Mouse (Mus musculus) liver, embryonic 16.5 days (tissue): Measurements from ENCODE around the gene Pex5. TPM values are rescaled to one million over a fixed set of nuclear protein-coding genes. Genes with fewer than 3 reads are reported as not detected.
"Not testable (repeated sequence)": the region's sequence is repeated elsewhere in the genome, so short reads cannot be mapped to it uniquely, and the experiment has no call there.

Experiments
- ATAC-seq: fragments of 200-750 bp; cut with Nextera tagmentation; 2 replicates; pipeline ENCODE4 v1.8.0; 2017; ENCODE audit warnings: low read depth, mild to moderate bottlenecking, moderate number of reproducible peaks, moderate library complexity
- H3K27ac ChIP-seq: fragments of 300-500 bp; sonication (generic); 2 replicates; pipeline ENCODE4 v1.5.1; 2014; ENCODE audit warnings: mild to moderate bottlenecking, low read length
- H3K27me3 ChIP-seq: fragments of 300-500 bp; sonication (generic); 2 replicates; pipeline ENCODE4 v1.6.1; 2014; ENCODE audit warnings: low read depth, low read length, mixed read lengths; ENCODE audit not compliant: control insufficient read depth, insufficient read depth
- H3K36me3 ChIP-seq: fragments of 300-500 bp; sonication (generic); 2 replicates; pipeline ENCODE4 v1.6.1; 2014; ENCODE audit warnings: mild to moderate bottlenecking; ENCODE audit not compliant: control insufficient read depth, insufficient read depth
- H3K4me1 ChIP-seq: fragments of 300-500 bp; sonication (generic); 2 replicates; pipeline ENCODE4 v1.6.1; 2014; ENCODE audit warnings: low read depth, low read length, mixed read lengths; ENCODE audit not compliant: control insufficient read depth
- H3K4me2 ChIP-seq: fragments of 300-500 bp; sonication (generic); 2 replicates; pipeline ENCODE4 v1.6.1; 2014; ENCODE audit warnings: low read depth, low read length, mixed read lengths
- H3K4me3 ChIP-seq: fragments of 300-500 bp; sonication (generic); 2 replicates; pipeline ENCODE4 v1.5.1; 2014; ENCODE audit warnings: low read depth, mild to moderate bottlenecking, low read length
- H3K9ac ChIP-seq: fragments of 300-500 bp; sonication (generic); 2 replicates; pipeline ENCODE4 v1.6.1; 2014; ENCODE audit warnings: low read depth, low read length
- H3K9me3 ChIP-seq: fragments of 300-500 bp; sonication (generic); replicated peaks from 2 replicates; pipeline ENCODE4 v1.6.1; 2016; ENCODE audit warnings: low read length; ENCODE audit not compliant: control insufficient read depth
- WGBS: fragments of 180-500 bp; shearing (Covaris S2); extraction: QIAGEN DNeasy Blood & Tissue Kit; methylation state at CpG from one replicate; pipeline ENCODE4 v1.1.7; 2014; ENCODE audit not compliant: insufficient replicate concordance; 5-methylcytosine and 5-hydroxymethylcytosine counted together
- polyA plus RNA-seq: library from polyadenylated mRNA; unstranded; fragments of >200 nt; fragmentation: Nextera tagmentation; extraction: Ambion mirVana; gene quantifications from 2 replicates; pipeline ENCODE4 v1.2.1, GENCODE M21; 2015

The Pex5 gene
- polyA plus RNA-seq, 1 experiment from 2014 or later = 28.2 TPM

- H3K4me2 ChIP-seq = no peak overlapping the region
- no peak overlapping the region for H3K27ac ChIP-seq
- 73% methylated on average over 8 of the region's 8 CpGs for WGBS
- no peak for ATAC-seq
- no peak overlapping the region for H3K4me3 ChIP-seq
- no peaks in the 10 kb centered on the region for H3K4me1 ChIP-seq
- no peaks in the 10 kb centered on the region for H3K36me3 ChIP-seq
- no peaks in the 10 kb centered on the region for H3K9me3 ChIP-seq
- no peak overlapping the region for H3K9ac ChIP-seq
- H3K27me3 ChIP-seq = no peaks in the 10 kb centered on the region
Observed at GRCm38 (mm10) chr6:124430784-124431495, 16.1 kb upstream of the Pex5 start.

DNA sequence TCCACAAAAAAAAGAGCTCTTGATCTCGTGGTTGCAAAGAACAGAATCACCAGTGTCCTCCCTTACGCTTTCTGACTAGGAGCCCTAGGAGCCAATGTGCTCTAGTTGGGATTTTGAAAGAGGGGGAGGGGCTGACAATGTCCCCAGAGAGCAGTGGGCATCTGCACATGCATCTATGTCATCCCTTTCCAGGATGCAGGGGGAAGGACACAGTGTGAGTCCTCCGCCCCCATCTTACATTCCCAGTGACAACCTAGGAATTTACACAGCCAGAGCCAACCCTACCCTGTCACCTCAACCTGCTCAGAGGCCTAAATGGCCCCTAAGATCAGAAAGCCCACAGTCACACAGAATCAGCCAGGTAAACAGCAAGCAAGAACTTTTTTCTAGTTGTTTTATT, 15.5 kb upstream of the Pex5 start:
- H3K4me1 ChIP-seq = peaks cover 5% of the 10 kb centered on the region
- no peak overlapping the region for H3K4me3 ChIP-seq
- ATAC-seq = no peak
- 68% methylated on average over 3 of the region's 3 CpGs for WGBS
- no peak overlapping the region for H3K27ac ChIP-seq
- no peaks in the 10 kb centered on the region for H3K9me3 ChIP-seq
- no peak overlapping the region for H3K9ac ChIP-seq
- H3K27me3 ChIP-seq = no peaks in the 10 kb centered on the region
- H3K36me3 ChIP-seq = no peaks in the 10 kb centered on the region
- no peak overlapping the region for H3K4me2 ChIP-seq

- H3K27me3 ChIP-seq = no peaks in the 10 kb centered on the region
- H3K9ac ChIP-seq = no peak overlapping the region
- ATAC-seq = no peak
- no peak overlapping the region for H3K4me3 ChIP-seq
- WGBS = 55% methylated on average over 6 of the region's 6 CpGs
- H3K36me3 ChIP-seq = no peaks in the 10 kb centered on the region
- no peak overlapping the region for H3K27ac ChIP-seq
- no peaks in the 10 kb centered on the region for H3K9me3 ChIP-seq
- no peak overlapping the region for H3K4me2 ChIP-seq
- H3K4me1 ChIP-seq = peaks cover 19% of the 10 kb centered on the region
Observed at GRCm38 (mm10) chr6:124427791-124428576, 13.1 kb upstream of the Pex5 start.

GRCm38 (mm10) chr6:124427289-124427688, 12.4 kb upstream of the Pex5 start:
- ATAC-seq = no peak
- WGBS = 65% methylated on average over 7 of the region's 7 CpGs
- H3K9ac ChIP-seq = no peak overlapping the region
- peaks cover 19% of the 10 kb centered on the region for H3K4me1 ChIP-seq
- H3K27me3 ChIP-seq = no peaks in the 10 kb centered on the region
- no peaks in the 10 kb centered on the region for H3K9me3 ChIP-seq
- H3K4me2 ChIP-seq = no peak overlapping the region
- no peaks in the 10 kb centered on the region for H3K36me3 ChIP-seq
- no peak overlapping the region for H3K27ac ChIP-seq
- H3K4me3 ChIP-seq = no peak overlapping the region

DNA sequence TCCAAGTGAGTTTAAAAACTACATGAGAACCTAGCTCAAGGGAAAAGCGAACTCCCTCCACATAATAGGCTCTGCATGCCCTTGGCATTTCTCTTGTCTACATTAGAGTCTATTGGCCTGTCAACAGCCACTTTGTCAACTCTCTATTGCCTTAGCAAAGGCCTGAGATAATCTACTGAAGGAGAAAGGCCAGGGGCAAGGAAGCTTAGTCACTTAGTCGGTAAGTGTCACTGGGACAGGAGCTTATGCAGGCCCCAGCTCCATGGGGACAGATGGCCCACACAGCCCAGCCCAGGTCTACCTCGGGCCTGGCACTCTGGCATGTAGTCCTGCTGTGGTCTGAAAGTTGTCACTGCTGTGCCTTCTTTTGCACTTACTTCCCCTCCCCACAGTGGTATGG, 11.7 kb upstream of the Pex5 start:
- no peak overlapping the region for H3K9ac ChIP-seq
- H3K36me3 ChIP-seq = no peaks in the 10 kb centered on the region
- H3K27me3 ChIP-seq = no peaks in the 10 kb centered on the region
- H3K4me2 ChIP-seq = no peak overlapping the region
- H3K4me3 ChIP-seq = no peak overlapping the region
- no peaks in the 10 kb centered on the region for H3K9me3 ChIP-seq
- ATAC-seq = no peak
- H3K4me1 ChIP-seq = peaks cover 19% of the 10 kb centered on the region
- 47% methylated on average over 3 of the region's 3 CpGs for WGBS
- H3K27ac ChIP-seq = no peak overlapping the region

- ATAC-seq = no peak
- WGBS = 40% methylated on average over 6 of the region's 6 CpGs
- H3K9ac ChIP-seq = no peak overlapping the region; the same call in 1 of the 2 replicates
Observed at GRCm38 (mm10) chr6:124425523-124425922, 10.7 kb upstream of the Pex5 start.

DNA sequence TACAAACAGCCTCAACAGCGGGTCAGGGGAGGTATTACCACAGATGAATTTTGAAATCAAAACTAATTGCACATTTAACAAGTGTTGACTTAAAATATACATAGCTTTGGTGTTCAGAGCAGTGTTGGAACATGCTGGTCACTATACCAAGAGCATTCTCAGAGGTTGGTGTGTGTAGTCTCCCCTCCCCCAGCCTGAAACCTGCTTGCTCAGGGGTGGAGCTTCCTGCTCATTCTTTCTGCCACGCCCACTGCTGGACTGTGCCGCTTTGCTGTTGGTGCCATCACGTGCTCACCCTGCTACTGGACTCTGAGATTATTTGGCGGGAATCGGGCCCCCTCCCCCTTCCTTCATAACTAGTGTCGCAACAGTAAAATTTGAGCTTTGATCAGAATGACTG, 10.2 kb upstream of the Pex5 start:
- H3K27ac ChIP-seq = peak overlapping the region; percentile 9; the same call in 1 of the 2 replicates
- not testable (repeated sequence) for H3K4me3 ChIP-seq, H3K27me3 ChIP-seq, H3K9ac ChIP-seq, H3K36me3 ChIP-seq, H3K9me3 ChIP-seq
- WGBS = 23% methylated on average over 7 of the region's 7 CpGs
- H3K4me2 ChIP-seq = 0 out of 2 replicates have a peak overlapping the region, but pooled peaks have one; percentile 24
- peaks cover 19% of the 10 kb centered on the region for H3K4me1 ChIP-seq
- ATAC-seq = 0 out of 2 replicates have a peak, but pooled peaks have one; percentile 39

More at GRCm38 (mm10) chr6:124425523-124425922, 10.7 kb upstream of the Pex5 start:
- no peak overlapping the region for H3K4me3 ChIP-seq
- peaks cover 19% of the 10 kb centered on the region for H3K4me1 ChIP-seq
- no peaks in the 10 kb centered on the region for H3K9me3 ChIP-seq
- no peaks in the 10 kb centered on the region for H3K36me3 ChIP-seq
- no peaks in the 10 kb centered on the region for H3K27me3 ChIP-seq
- 0 out of 2 replicates have a peak overlapping the region, but pooled peaks have one; percentile 10 for H3K27ac ChIP-seq
- peak overlapping the region; percentile 24; the same call in 1 of the 2 replicates for H3K4me2 ChIP-seq

DNA sequence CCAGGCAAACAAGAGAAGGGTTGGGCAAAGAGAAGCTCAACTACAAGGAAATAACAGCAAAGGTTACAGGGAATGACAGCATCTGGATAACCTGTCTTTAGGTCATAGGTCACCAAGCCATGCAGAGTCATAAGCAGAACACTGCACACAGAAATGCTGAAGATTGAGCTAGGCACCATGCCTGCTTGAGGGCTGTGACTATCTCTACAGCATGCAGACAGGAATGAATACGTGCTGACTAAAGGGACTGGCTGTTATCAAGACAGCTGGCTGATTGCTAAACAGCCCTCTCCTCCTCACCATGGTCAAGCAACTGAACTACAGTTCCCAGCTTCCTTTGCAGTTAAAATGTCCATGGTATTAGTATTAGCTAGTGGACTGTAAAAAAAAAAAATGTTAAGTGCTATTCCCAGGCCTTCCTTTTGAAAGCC, 9.2 kb upstream of the Pex5 start:
- peaks cover 19% of the 10 kb centered on the region for H3K4me1 ChIP-seq
- peak overlapping the region; percentile 8; the same call in 1 of the 2 replicates for H3K27ac ChIP-seq
- H3K27me3 ChIP-seq = no peaks in the 10 kb centered on the region
- no peak overlapping the region for H3K4me2 ChIP-seq
- WGBS = 12% methylated on average over 1 of the region's 1 CpGs
- H3K36me3 ChIP-seq = no peaks in the 10 kb centered on the region
- H3K4me3 ChIP-seq = no peak overlapping the region
- peak; percentile 89 for ATAC-seq
- H3K9me3 ChIP-seq = no peaks in the 10 kb centered on the region
- H3K9ac ChIP-seq = no peak overlapping the region

DNA sequence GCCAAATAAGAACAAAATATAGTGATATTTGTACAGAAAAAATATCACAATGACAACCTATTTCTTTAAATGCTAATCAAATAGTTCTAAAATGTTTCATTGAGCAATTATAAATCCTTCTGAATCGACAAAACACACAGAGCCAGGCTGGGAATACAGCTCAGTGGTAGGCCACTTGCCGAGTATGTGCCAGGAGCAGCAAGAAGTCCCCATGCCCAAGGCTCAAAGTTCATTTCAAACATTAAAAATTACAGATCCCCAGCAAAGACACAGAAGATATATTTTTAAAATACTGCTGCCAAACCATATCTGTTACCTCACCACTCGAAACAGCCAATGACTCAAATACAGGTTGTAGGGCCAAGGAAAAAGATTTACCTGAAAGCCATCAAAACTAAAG, 3.8 kb upstream of the Pex5 start:
- Histone ChIP-seq H3K27ac (no peak overlapping the region), H3K36me3 (no peaks in the 10 kb centered on the region), H3K27me3 (no peaks in the 10 kb centered on the region), H3K4me2 (no peak overlapping the region), H3K4me1 (peaks cover 16% of the 10 kb centered on the region), H3K4me3 (no peak overlapping the region), H3K9me3 (no peaks in the 10 kb centered on the region), H3K9ac (no peak overlapping the region)
- no peak for ATAC-seq
- 72% methylated on average over 3 of the region's 3 CpGs for WGBS
